Mouse (Mus musculus): ENCODE data around the gene Syn1.

- TF ChIP-seq CTCF (IDR thresholded peaks at IDR 0.05; ENCODE audit: control insufficient read depth, insufficient read depth, insufficient replicate concordance, low read depth, low read length) (no peak), POLR2A (IDR thresholded peaks at IDR 0.05; ENCODE audit: control insufficient read depth, low read depth, low read length) (no peak)
These were observed 57.4 kb downstream of the Syn1 start for GRCm38 (mm10) chrX:20863161-20864101.
